Mouse (Mus musculus) kidney, postnatal 0 days (tissue): ENCODE data around the gene Olfr1197. TPM values are rescaled to one million over a fixed set of nuclear protein-coding genes. Genes with fewer than 3 reads are reported as not detected.

Experiments
- ATAC-seq: fragments of 200-750 bp; cut with Nextera tagmentation; replicated peaks from 2 replicates; pipeline ENCODE4 v1.8.0; 2017; ENCODE audit warnings: low read depth, moderate number of reproducible peaks, moderate TSS enrichment, moderate library complexity; ENCODE audit not compliant: low FRiP score
- DNase-seq: peaks from one replicate; pipeline ENCODE4 v3.0.0-alpha.2; 2016; ENCODE audit warnings: low spot score
- H3K27ac ChIP-seq: fragments of 300-500 bp; sonication (generic); 2 replicates; pipeline ENCODE4 v1.5.1; 2014; ENCODE audit warnings: mild to moderate bottlenecking
- H3K27me3 ChIP-seq: fragments of 300-500 bp; sonication (generic); 2 replicates; pipeline ENCODE4 v1.6.1; 2014; ENCODE audit warnings: low read length, mixed read lengths; ENCODE audit not compliant: insufficient read depth
- H3K36me3 ChIP-seq: fragments of 300-500 bp; sonication (generic); 2 replicates; pipeline ENCODE4 v1.6.1; 2014; ENCODE audit warnings: low read length, mixed read lengths; ENCODE audit not compliant: insufficient read depth
- H3K4me1 ChIP-seq: fragments of 300-500 bp; sonication (generic); replicated peaks from 2 replicates; pipeline ENCODE4 v1.6.1; 2014; ENCODE audit warnings: antibody characterized with exemption, low read length, mixed read lengths; ENCODE audit not compliant: insufficient read depth
- H3K4me2 ChIP-seq: fragments of 300-500 bp; sonication (generic); 2 replicates; pipeline ENCODE4 v1.6.1; 2014; ENCODE audit warnings: mild to moderate bottlenecking, low read length, moderate library complexity, mixed read lengths
- H3K4me3 ChIP-seq: fragments of 300-500 bp; sonication (generic); replicated peaks from 2 replicates; pipeline ENCODE4 v1.5.1; 2014; ENCODE audit warnings: low read depth, low read length
- H3K9ac ChIP-seq: fragments of 300-500 bp; sonication (generic); 2 replicates; pipeline ENCODE4 v1.6.1; 2014; ENCODE audit warnings: low read depth, low read length
- H3K9me3 ChIP-seq: fragments of 300-500 bp; sonication (generic); replicated peaks from 2 replicates; pipeline ENCODE4 v1.6.1; 2016; ENCODE audit warnings: low read length, inconsistent platforms, mixed read lengths
- CTCF ChIP-seq: IDR thresholded peaks from 2 replicates; pipeline ENCODE4 v1.5.1; 2016; ENCODE audit warnings: antibody characterized with exemption, low read depth, mild to moderate bottlenecking, moderate library complexity
- WGBS: fragments of 180-500 bp; shearing (Covaris S2); extraction: QIAGEN DNeasy Blood & Tissue Kit; methylation state at CpG from one replicate; pipeline ENCODE4 v1.1.7; 2014; 5-methylcytosine and 5-hydroxymethylcytosine counted together
- polyA plus RNA-seq: library from polyadenylated mRNA; unstranded; fragments of >200 nt; fragmentation: Nextera tagmentation; extraction: Ambion mirVana; gene quantifications from 2 replicates; pipeline ENCODE4 v1.2.1, GENCODE M21; 2015

The Olfr1197 gene
- polyA plus RNA-seq = not detected in 2 replicates

- WGBS = 80% methylated on average over 1 of the region's 1 CpGs
- Histone ChIP-seq H3K4me1 (no peaks in the 10 kb centered on the region), H3K36me3 (no peaks in the 10 kb centered on the region), H3K4me2 (no peak within 1 kb of the TSS), H3K27me3 (no peaks in the 10 kb centered on the region), H3K27ac (no peak within 1 kb of the TSS), H3K9ac (no peak within 1 kb of the TSS), H3K4me3 (no peak within 1 kb of the TSS), H3K9me3 (no peaks in the 10 kb centered on the region)
- DNase-seq (no peak), ATAC-seq (no peak)
- no peak for TF ChIP-seq CTCF
These were observed at the start of gene Olfr1197 for GRCm38 (mm10) chr2:88732266-88732665. Gene Olfr1197, minus strand, starts transcription at chr2:88732366.

- no peak within 1 kb of the TSS for H3K4me3 ChIP-seq
- no peak for ATAC-seq
- 76% methylated on average over 2 of the region's 2 CpGs for WGBS
These were observed 38.2 kb upstream of the Olfr1197 start, which contains the start of gene Olfr1200 for GRCm38 (mm10) chr2:88770388-88770787. Gene Olfr1200, minus strand, starts transcription at chr2:88770488.

GRCm38 (mm10) chr2:88760369-88760768, 28.2 kb upstream of the Olfr1197 start, which contains the start of gene Olfr1199:
Gene Olfr1199, minus strand, starts transcription at chr2:88760469.
- no peak within 1 kb of the TSS for H3K4me3 ChIP-seq
- WGBS = 79% methylated on average over 2 of the region's 2 CpGs
- no peaks in the 10 kb centered on the region for H3K4me1 ChIP-seq
- no peak for TF ChIP-seq CTCF
- no peaks in the 10 kb centered on the region for H3K9me3 ChIP-seq
- DNase-seq (no peak), ATAC-seq (no peak)
- no peak within 1 kb of the TSS for H3K27ac ChIP-seq
- H3K36me3 ChIP-seq = no peaks in the 10 kb centered on the region
- H3K4me2 ChIP-seq = no peak within 1 kb of the TSS
- H3K27me3 ChIP-seq = no peaks in the 10 kb centered on the region
- no peak within 1 kb of the TSS for H3K9ac ChIP-seq

More at GRCm38 (mm10) chr2:88770388-88770787, 38.2 kb upstream of the Olfr1197 start, which contains the start of gene Olfr1200:
- Histone ChIP-seq H3K4me1 (no peaks in the 10 kb centered on the region), H3K36me3 (no peaks in the 10 kb centered on the region), H3K27ac (no peak within 1 kb of the TSS), H3K9ac (no peak within 1 kb of the TSS), H3K4me2 (no peak within 1 kb of the TSS), H3K9me3 (no peaks in the 10 kb centered on the region), H3K27me3 (no peaks in the 10 kb centered on the region)
- no peak for TF ChIP-seq CTCF
- no peak for DNase-seq

GRCm38 (mm10) chr2:88751270-88751669, 19.1 kb upstream of the Olfr1197 start, which contains the start of gene Olfr1198:
Gene Olfr1198, minus strand, starts transcription at chr2:88751370.
- Histone ChIP-seq H3K27ac (no peak within 1 kb of the TSS), H3K4me2 (no peak within 1 kb of the TSS), H3K9me3 (no peaks in the 10 kb centered on the region), H3K9ac (no peak within 1 kb of the TSS), H3K4me1 (no peaks in the 10 kb centered on the region), H3K36me3 (no peaks in the 10 kb centered on the region), H3K27me3 (no peaks in the 10 kb centered on the region), H3K4me3 (no peak within 1 kb of the TSS)
- TF ChIP-seq CTCF = no peak
- no peak for DNase-seq
- ATAC-seq = no peak
- WGBS = 94% methylated on average over 2 of the region's 2 CpGs

DNA sequence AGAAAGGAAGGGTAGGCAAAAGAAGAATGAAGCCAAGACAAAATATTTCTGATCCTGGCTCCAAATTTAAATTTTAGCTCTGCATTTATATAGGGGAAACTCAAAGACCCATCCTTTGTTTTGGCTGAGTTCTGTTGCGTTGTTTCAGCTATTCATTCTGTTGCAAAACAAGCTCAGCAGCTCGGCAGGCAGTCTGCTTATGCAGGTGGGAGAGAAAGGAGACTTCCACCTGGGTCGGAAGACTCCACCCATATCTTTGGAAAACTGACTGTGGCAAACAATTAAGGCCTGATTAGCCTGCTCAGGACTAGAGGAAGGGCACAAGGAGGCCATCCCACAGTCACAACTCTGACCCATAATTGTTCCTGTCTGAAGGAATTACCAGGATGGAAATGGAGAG, 11.2 kb upstream of the Olfr1197 start:
- DNase-seq = no peak
- TF ChIP-seq CTCF = no peak
- no peaks in the 10 kb centered on the region for H3K4me1 ChIP-seq

GRCm38 (mm10) chr2:88704497-88704896, 27.7 kb downstream of the Olfr1197 start, which contains the start of gene Olfr1196:
Gene Olfr1196, minus strand, starts transcription at chr2:88704597.
- Histone ChIP-seq H3K27ac (no peak within 1 kb of the TSS), H3K9me3 (no peaks in the 10 kb centered on the region), H3K4me1 (no peaks in the 10 kb centered on the region), H3K27me3 (no peaks in the 10 kb centered on the region), H3K9ac (no peak within 1 kb of the TSS), H3K4me2 (no peak within 1 kb of the TSS), H3K4me3 (no peak within 1 kb of the TSS), H3K36me3 (no peaks in the 10 kb centered on the region)
- ATAC-seq (no peak), DNase-seq (no peak)
- TF ChIP-seq CTCF = no peak
- WGBS = 83% methylated on average over 2 of the region's 2 CpGs

More for the DNA sequence above, 11.2 kb upstream of the Olfr1197 start:
- ATAC-seq = no peak
- Histone ChIP-seq H3K4me3 (no peak overlapping the region), H3K4me2 (no peak overlapping the region), H3K9ac (no peak overlapping the region), H3K36me3 (no peaks in the 10 kb centered on the region), H3K9me3 (no peaks in the 10 kb centered on the region), H3K27me3 (no peaks in the 10 kb centered on the region), H3K27ac (no peak overlapping the region)
- WGBS = 76% methylated on average over 3 of the region's 3 CpGs

DNA sequence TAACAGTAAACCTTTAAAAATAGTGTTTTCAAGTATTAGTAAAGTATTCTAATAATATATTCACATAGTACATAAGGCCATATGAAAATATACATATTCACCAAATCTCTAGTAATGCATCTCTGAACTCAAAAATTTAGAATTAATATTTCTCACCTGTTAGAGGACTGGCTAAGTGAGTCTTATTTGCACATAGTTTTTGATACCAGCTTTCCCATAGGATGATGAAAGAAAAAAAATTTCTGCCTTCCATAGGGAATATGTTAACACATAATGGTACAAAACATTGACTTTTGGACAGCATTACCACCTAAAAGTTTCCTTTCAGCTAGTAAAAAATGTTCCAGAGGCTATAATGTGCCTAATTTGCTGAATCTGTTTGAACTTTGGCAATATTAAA, 43.1 kb downstream of the Olfr1197 start, which contains the start of gene Olfr1195:
TSS of gene Olfr1195 (minus strand) at position 101 of the 400 bp plus-strand sequence.
- Histone ChIP-seq H3K4me1 (no peaks in the 10 kb centered on the region), H3K4me2 (no peak within 1 kb of the TSS), H3K9me3 (no peaks in the 10 kb centered on the region), H3K9ac (no peak within 1 kb of the TSS), H3K4me3 (no peak within 1 kb of the TSS), H3K27me3 (no peaks in the 10 kb centered on the region), H3K36me3 (no peaks in the 10 kb centered on the region), H3K27ac (no peak within 1 kb of the TSS)
- no peak for ATAC-seq
- no peak for DNase-seq
- no peak for TF ChIP-seq CTCF

Other genes starting within 250 kb of the Olfr1197 start
- gene Olfr1184, start 248.8 kb downstream of the Olfr1197 start, polyA plus RNA-seq = not detected in 2 replicates
- gene Olfr1185-ps1, start 239.0 kb downstream of the Olfr1197 start, polyA plus RNA-seq = not detected in 2 replicates
- not detected in 2 replicates for gene Olfr1186, start 213.8 kb downstream of the Olfr1197 start, polyA plus RNA-seq
- not detected in 2 replicates for gene Olfr1188, start 175.4 kb downstream of the Olfr1197 start, polyA plus RNA-seq
- not detected in 2 replicates for gene Olfr1189, start 145.9 kb downstream of the Olfr1197 start, polyA plus RNA-seq
- not detected in 2 replicates for gene Olfr1191-ps1, start 91.8 kb downstream of the Olfr1197 start, polyA plus RNA-seq
- not detected in 2 replicates for gene Olfr1192-ps1, start 83.9 kb downstream of the Olfr1197 start, polyA plus RNA-seq
- gene Olfr1193, start 56.7 kb downstream of the Olfr1197 start, polyA plus RNA-seq = not detected in 2 replicates
- not detected in 2 replicates for gene Olfr1195, start 43.2 kb downstream of the Olfr1197 start, polyA plus RNA-seq
- gene Olfr1196, start 27.8 kb downstream of the Olfr1197 start, polyA plus RNA-seq = not detected in 2 replicates
- gene Olfr1198, start 19.0 kb upstream of the Olfr1197 start, polyA plus RNA-seq = not detected in 2 replicates
- not detected in 2 replicates for gene Olfr1199, start 28.1 kb upstream of the Olfr1197 start, polyA plus RNA-seq
- gene Olfr1200, start 38.1 kb upstream of the Olfr1197 start, polyA plus RNA-seq = not detected in 2 replicates
- gene Olfr1201, start 60.7 kb upstream of the Olfr1197 start, polyA plus RNA-seq = not detected in 2 replicates
- gene Olfr1202, start 82.1 kb upstream of the Olfr1197 start, polyA plus RNA-seq = not detected in 2 replicates
- gene Olfr1205, start 97.4 kb upstream of the Olfr1197 start, polyA plus RNA-seq = not detected in 2 replicates
- not detected in 2 replicates for gene Olfr1204, start 116.9 kb upstream of the Olfr1197 start, polyA plus RNA-seq
- gene Olfr1206, start 130.9 kb upstream of the Olfr1197 start, polyA plus RNA-seq = not detected in 2 replicates
- gene Olfr1208, start 169.9 kb upstream of the Olfr1197 start, polyA plus RNA-seq = not detected in 2 replicates
- gene Olfr1209, start 182.8 kb upstream of the Olfr1197 start, polyA plus RNA-seq = not detected in 2 replicates
- not detected in 2 replicates for gene Olfr1211, start 205.7 kb upstream of the Olfr1197 start, polyA plus RNA-seq
- not detected in 2 replicates for gene Olfr1212, start 221.6 kb upstream of the Olfr1197 start, polyA plus RNA-seq
- not detected in 2 replicates for gene Gm13762, start 247.9 kb upstream of the Olfr1197 start, polyA plus RNA-seq